Mouse (Mus musculus) liver, embryonic 12.5 days (tissue): ENCODE data around the gene Shisal1. TPM values are rescaled to one million over a fixed set of nuclear protein-coding genes. Genes with fewer than 3 reads are reported as not detected.

Experiments
- ATAC-seq: fragments of 200-750 bp; cut with Nextera tagmentation; 2 replicates; pipeline ENCODE4 v1.8.0; 2017; ENCODE audit warnings: moderate number of reproducible peaks, mild to moderate bottlenecking, moderate library complexity
- H3K27ac ChIP-seq: fragments of 300-500 bp; sonication (generic); 2 replicates; pipeline ENCODE4 v1.5.1; 2016; ENCODE audit warnings: mild to moderate bottlenecking
- H3K27me3 ChIP-seq: fragments of 300-500 bp; sonication (generic); replicated peaks from 2 replicates; pipeline ENCODE4 v1.6.1; 2016; ENCODE audit warnings: mild to moderate bottlenecking, moderate library complexity
- H3K36me3 ChIP-seq: fragments of 300-500 bp; sonication (generic); 2 replicates; pipeline ENCODE4 v1.6.1; 2016; ENCODE audit warnings: mild to moderate bottlenecking, moderate library complexity
- H3K4me1 ChIP-seq: fragments of 300-500 bp; sonication (generic); 2 replicates; pipeline ENCODE4 v1.6.1; 2016
- H3K4me2 ChIP-seq: fragments of 300-500 bp; sonication (generic); 2 replicates; pipeline ENCODE4 v1.6.1; 2016; ENCODE audit warnings: mild to moderate bottlenecking, moderate library complexity
- H3K4me3 ChIP-seq: fragments of 300-500 bp; sonication (generic); 2 replicates; pipeline ENCODE4 v1.5.1; 2016; ENCODE audit warnings: mild to moderate bottlenecking, moderate library complexity
- H3K9ac ChIP-seq: fragments of 300-500 bp; sonication (generic); 2 replicates; pipeline ENCODE4 v1.6.1; 2016; ENCODE audit warnings: mild to moderate bottlenecking, moderate library complexity
- H3K9me3 ChIP-seq: fragments of 300-500 bp; sonication (generic); replicated peaks from 2 replicates; pipeline ENCODE4 v1.6.1; 2016; ENCODE audit warnings: mild to moderate bottlenecking, moderate library complexity
- WGBS: fragments of 180-500 bp; shearing (Covaris S2); methylation state at CpG from one replicate; pipeline ENCODE4 v1.1.7; 2016; ENCODE audit not compliant: insufficient replicate concordance; 5-methylcytosine and 5-hydroxymethylcytosine counted together
- polyA plus RNA-seq: library from polyadenylated mRNA; unstranded; fragments of >200 nt; fragmentation: Nextera tagmentation; extraction: Ambion mirVana; gene quantifications from 2 replicates; pipeline ENCODE4 v1.2.1, GENCODE M21; 2016

Shisal1 gene
- polyA plus RNA-seq, 1 experiment from 2014 or later = 0.14 TPM

- ATAC-seq = no peak
- WGBS = 73% methylated on average over 17 of the region's 17 CpGs
- H3K27ac ChIP-seq = no peak overlapping the region
Measured at GRCm38 (mm10) chr15:84365675-84366381, 81.1 kb downstream of the Shisal1 start.

GRCm38 (mm10) chr15:84364746-84365145 lies 82.2 kb downstream of the Shisal1 start:
- H3K4me2 ChIP-seq = no peak overlapping the region
- WGBS = 64% methylated on average over 3 of the region's 3 CpGs
- no peaks in the 10 kb centered on the region for H3K4me1 ChIP-seq
- H3K4me3 ChIP-seq = no peak overlapping the region
- H3K27me3 ChIP-seq = no peaks in the 10 kb centered on the region
- no peak overlapping the region for H3K27ac ChIP-seq
- no peak overlapping the region for H3K9ac ChIP-seq
- H3K36me3 ChIP-seq = no peaks in the 10 kb centered on the region
- H3K9me3 ChIP-seq = 0 out of 2 replicates have a peak, but pooled peaks cover 10% of the 10 kb centered on the region
- no peak for ATAC-seq

More at GRCm38 (mm10) chr15:84365675-84366381, 81.1 kb downstream of the Shisal1 start:
- Histone ChIP-seq H3K9me3 (0 out of 2 replicates have a peak, but pooled peaks cover 10% of the 10 kb centered on the region), H3K4me1 (no peaks in the 10 kb centered on the region), H3K27me3 (no peaks in the 10 kb centered on the region), H3K4me2 (no peak overlapping the region), H3K36me3 (no peaks in the 10 kb centered on the region), H3K4me3 (no peak overlapping the region), H3K9ac (no peak overlapping the region)

- Histone ChIP-seq H3K9ac (no peak overlapping the region), H3K4me1 (peaks cover 4% of the 10 kb centered on the region; the same call in 1 of the 2 replicates), H3K27me3 (no peaks in the 10 kb centered on the region), H3K36me3 (no peaks in the 10 kb centered on the region), H3K9me3 (no peaks in the 10 kb centered on the region), H3K4me3 (no peak overlapping the region), H3K4me2 (no peak overlapping the region), H3K27ac (no peak overlapping the region)
- 34% methylated on average over 5 of the region's 5 CpGs for WGBS
- no peak for ATAC-seq
Measured at GRCm38 (mm10) chr15:84355081-84355480, 91.8 kb downstream of the Shisal1 start.

- no peak for ATAC-seq
Measured at GRCm38 (mm10) chr15:84351915-84352844, 94.7 kb downstream of the Shisal1 start.

GRCm38 (mm10) chr15:84351342-84351741 lies 95.6 kb downstream of the Shisal1 start:
- H3K9me3 ChIP-seq = 0 out of 2 replicates have a peak, but pooled peaks cover 5% of the 10 kb centered on the region
- WGBS = 50% methylated on average over 7 of the region's 7 CpGs
- H3K4me2 ChIP-seq = no peak overlapping the region
- H3K9ac ChIP-seq = no peak overlapping the region
- 0 out of 2 replicates have a peak, but pooled peaks cover 3% of the 10 kb centered on the region for H3K36me3 ChIP-seq
- peaks cover 5% of the 10 kb centered on the region; the same call in 1 of the 2 replicates for H3K4me1 ChIP-seq
- ATAC-seq = no peak
- H3K4me3 ChIP-seq = no peak overlapping the region
- H3K27ac ChIP-seq = no peak overlapping the region
- H3K27me3 ChIP-seq = no peaks in the 10 kb centered on the region

More at GRCm38 (mm10) chr15:84351915-84352844, 94.7 kb downstream of the Shisal1 start:
- no peak overlapping the region for H3K4me2 ChIP-seq
- H3K4me3 ChIP-seq = no peak overlapping the region
- H3K27me3 ChIP-seq = no peaks in the 10 kb centered on the region
- H3K27ac ChIP-seq = no peak overlapping the region
- WGBS = 61% methylated on average over 21 of the region's 21 CpGs
- H3K4me1 ChIP-seq = peaks cover 5% of the 10 kb centered on the region; the same call in 1 of the 2 replicates
- 0 out of 2 replicates have a peak, but pooled peaks cover 3% of the 10 kb centered on the region for H3K36me3 ChIP-seq
- no peak overlapping the region for H3K9ac ChIP-seq
- H3K9me3 ChIP-seq = 0 out of 2 replicates have a peak, but pooled peaks cover 5% of the 10 kb centered on the region

GRCm38 (mm10) chr15:84349915-84350738 lies 96.8 kb downstream of the Shisal1 start:
- H3K9ac ChIP-seq = no peak overlapping the region
- no peak overlapping the region for H3K27ac ChIP-seq
- 0 out of 2 replicates have a peak, but pooled peaks cover 3% of the 10 kb centered on the region for H3K36me3 ChIP-seq
- H3K4me1 ChIP-seq = peaks cover 5% of the 10 kb centered on the region; the same call in 1 of the 2 replicates
- no peaks in the 10 kb centered on the region for H3K27me3 ChIP-seq
- 34% methylated on average over 14 of the region's 14 CpGs for WGBS
- no peak overlapping the region for H3K4me2 ChIP-seq
- 0 out of 2 replicates have a peak, but pooled peaks cover 5% of the 10 kb centered on the region for H3K9me3 ChIP-seq
- no peak overlapping the region for H3K4me3 ChIP-seq
- ATAC-seq = no peak; the same call in 1 of the 2 replicates

GRCm38 (mm10) chr15:84348769-84349168 lies 98.1 kb downstream of the Shisal1 start:
- Histone ChIP-seq H3K4me3 (no peak overlapping the region), H3K4me2 (no peak overlapping the region), H3K27ac (no peak overlapping the region), H3K27me3 (no peaks in the 10 kb centered on the region), H3K36me3 (0 out of 2 replicates have a peak, but pooled peaks cover 3% of the 10 kb centered on the region), H3K4me1 (peaks cover 5% of the 10 kb centered on the region; the same call in 1 of the 2 replicates), H3K9me3 (0 out of 2 replicates have a peak, but pooled peaks cover 5% of the 10 kb centered on the region), H3K9ac (no peak overlapping the region)
- WGBS = 83% methylated on average over 4 of the region's 4 CpGs
- ATAC-seq = no peak

- Histone ChIP-seq H3K4me3 (no peak overlapping the region), H3K9me3 (no peaks in the 10 kb centered on the region), H3K27me3 (no peaks in the 10 kb centered on the region), H3K4me2 (no peak overlapping the region), H3K9ac (no peak overlapping the region), H3K4me1 (no peaks in the 10 kb centered on the region; the same call in 1 of the 2 replicates), H3K27ac (no peak overlapping the region), H3K36me3 (no peaks in the 10 kb centered on the region)
- no peak for ATAC-seq
- WGBS = 36% methylated on average over 2 of the region's 2 CpGs
Measured at GRCm38 (mm10) chr15:84340926-84341325, 106.0 kb downstream of the Shisal1 start.

- H3K4me1 ChIP-seq = no peaks in the 10 kb centered on the region; the same call in 1 of the 2 replicates
- ATAC-seq = no peak
- no peaks in the 10 kb centered on the region for H3K9me3 ChIP-seq
- H3K27ac ChIP-seq = no peak overlapping the region
- 57% methylated on average over 5 of the region's 5 CpGs for WGBS
- no peak overlapping the region for H3K9ac ChIP-seq
- no peaks in the 10 kb centered on the region for H3K36me3 ChIP-seq
- H3K4me3 ChIP-seq = no peak overlapping the region
- no peak overlapping the region for H3K4me2 ChIP-seq
- no peaks in the 10 kb centered on the region for H3K27me3 ChIP-seq
Measured at GRCm38 (mm10) chr15:84337599-84337998, 109.3 kb downstream of the Shisal1 start.

GRCm38 (mm10) chr15:84336281-84336817 lies 110.5 kb downstream of the Shisal1 start:
- Histone ChIP-seq H3K4me2 (no peak overlapping the region), H3K27me3 (no peaks in the 10 kb centered on the region), H3K4me1 (no peaks in the 10 kb centered on the region; the same call in 1 of the 2 replicates), H3K9me3 (no peaks in the 10 kb centered on the region), H3K27ac (no peak overlapping the region), H3K4me3 (no peak overlapping the region), H3K9ac (no peak overlapping the region), H3K36me3 (no peaks in the 10 kb centered on the region)
- WGBS = 44% methylated on average over 12 of the region's 12 CpGs
- ATAC-seq = no peak
